In the genomic region with DNA sequence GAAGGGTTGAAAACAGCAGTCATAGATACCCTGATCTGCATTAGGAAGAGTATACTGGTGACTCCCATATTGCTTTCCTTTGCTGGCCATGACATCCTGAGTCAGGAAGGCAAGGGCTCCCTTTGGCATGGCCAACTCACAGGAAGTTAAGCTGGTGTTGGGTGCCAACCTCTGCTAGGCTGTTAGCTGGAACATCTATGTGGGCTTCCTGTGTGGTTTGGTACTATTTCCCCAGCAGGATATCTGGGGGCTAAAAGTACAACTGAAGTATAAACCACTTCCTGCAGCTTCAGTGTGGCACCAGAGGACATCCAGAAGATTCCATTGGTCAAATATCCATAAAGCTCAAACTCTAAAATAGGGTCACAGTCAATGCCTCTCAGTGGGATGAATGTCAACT, we compare ENCODE assay signal across 19 mouse cellular contexts.
DNase-seq lines count a peak whose midpoint lies in the region; ATAC-seq lines count a peak whose summit lies in the region.
"Had no signal": no experiment of that assay in that cellular context is flagged by ENCODE, and none has a peak within 500 bp of the region (broad histone marks: within the 10 kb centered on the region; RNA-seq: fewer than 3 reads in every experiment).

No protein-coding gene starts in this region.

- no peak overlapping the region for H3K4me3 ChIP-seq in hindbrain, embryonic 12.5 days
- no peak overlapping the region for H3K4me3 ChIP-seq in midbrain, embryonic 14.5 days (replicated peaks; ENCODE audit: low read depth, low read length)
- H3K4me3 ChIP-seq: erythroblast, embryonic 14.5 days; gastrocnemius, adult 2 months; heart, embryonic 10.5 days; limb, embryonic 15.5 days; stomach, embryonic 15.5 days had no signal

- DNase-seq in 416B (ENCODE audit: low read depth), result peak; percentile 98
- peak; percentile 27 to 36 for DNase-seq in CD8-positive naive resting alpha-beta T cell, adult 2 months (ENCODE audit: low read depth in 2 of 2, low spot score in 2 of 2)
- DNase-seq in thymus, adult 18-20 months, result peak; percentile 22 to 52
- DNase-seq in midbrain, embryonic 14.5 days, result no peak
- DNase-seq in lung, postnatal 10 days, result no peak
- no peak for DNase-seq in lung, postnatal 36 days
- DNase-seq: adrenal gland, postnatal 36 days; cerebellum, adult 9-11 months; forebrain, postnatal 0 days; gastrocnemius, adult 2 months; lung, embryonic 14.5 days had no signal

- H3K4me2 ChIP-seq in hindbrain, embryonic 12.5 days (replicated peaks), result no peak overlapping the region
- H3K4me2 ChIP-seq in midbrain, embryonic 14.5 days (ENCODE audit: low read length), result no peak overlapping the region
- H3K4me2 ChIP-seq: limb, embryonic 15.5 days; lung, embryonic 14.5 days; stomach, embryonic 15.5 days had no signal

- H3K36me3 ChIP-seq in hindbrain, embryonic 12.5 days, result no peaks in the 10 kb centered on the region
- H3K36me3 ChIP-seq in midbrain, embryonic 14.5 days (ENCODE audit: control insufficient read depth, insufficient read depth, low read length), result no peaks in the 10 kb centered on the region
- H3K36me3 ChIP-seq: heart, embryonic 10.5 days; limb, embryonic 15.5 days; stomach, embryonic 15.5 days had no signal

- H3K27ac ChIP-seq in hindbrain, embryonic 12.5 days, result no peak overlapping the region
- H3K27ac ChIP-seq in midbrain, embryonic 14.5 days (replicated peaks; ENCODE audit: low read depth, low read length), result no peak overlapping the region
- H3K27ac ChIP-seq: gastrocnemius, adult 2 months; heart, embryonic 10.5 days; kidney, postnatal 0 days; limb, embryonic 15.5 days; stomach, embryonic 15.5 days had no signal

- no peaks in the 10 kb centered on the region for H3K4me1 ChIP-seq in hindbrain, embryonic 12.5 days
- no peaks in the 10 kb centered on the region for H3K4me1 ChIP-seq in midbrain, embryonic 14.5 days (ENCODE audit: control insufficient read depth, insufficient read depth, low read length)
- H3K4me1 ChIP-seq: heart, embryonic 10.5 days; limb, embryonic 15.5 days; stomach, embryonic 15.5 days had no signal

- ATAC-seq in megakaryocyte, adult 5-6 weeks (ENCODE audit: poor library complexity, severe bottlenecking), result peak; percentile 87
- ATAC-seq in hindbrain, embryonic 12.5 days (ENCODE audit: low FRiP score), result no peak
- no peak for ATAC-seq in midbrain, embryonic 14.5 days (ENCODE audit: low FRiP score, low TSS enrichment)
- ATAC-seq: forebrain, postnatal 0 days had no signal

- H3K9me3 ChIP-seq in hindbrain, embryonic 12.5 days (replicated peaks), result no peaks in the 10 kb centered on the region
- H3K9me3 ChIP-seq in midbrain, embryonic 14.5 days (ENCODE audit: control insufficient read depth, low read length), result 0 out of 2 replicates have a peak, but pooled peaks cover 5% of the 10 kb centered on the region
- H3K9me3 ChIP-seq: heart, embryonic 10.5 days; limb, embryonic 15.5 days; stomach, embryonic 15.5 days had no signal

- H3K27me3 ChIP-seq in hindbrain, embryonic 12.5 days, result no peaks in the 10 kb centered on the region
- H3K27me3 ChIP-seq in midbrain, embryonic 14.5 days (ENCODE audit: control insufficient read depth, insufficient read depth, low read length), result no peaks in the 10 kb centered on the region
- H3K27me3 ChIP-seq: CH12.LX; limb, embryonic 15.5 days; stomach, embryonic 15.5 days had no signal

- no peak overlapping the region for H3K9ac ChIP-seq in hindbrain, embryonic 12.5 days
- H3K9ac ChIP-seq in midbrain, embryonic 14.5 days (replicated peaks; ENCODE audit: low read length), result no peak overlapping the region
- H3K9ac ChIP-seq: forebrain, postnatal 0 days; limb, embryonic 15.5 days; lung, embryonic 14.5 days; stomach, embryonic 15.5 days had no signal

Comparison
In these comparisons a context has a peak if more than half of its experiments do, and no peak if none do; other contexts are left out.
1. DNase-seq: peak in 416B (single experiment), CD8-positive naive resting alpha-beta T cell, adult 2 months (2 of 2) and thymus, adult 18-20 months (2 of 2); none in midbrain, embryonic 14.5 days (single experiment), lung, postnatal 10 days (single experiment) and lung, postnatal 36 days (single experiment).